Mouse (Mus musculus) left cerebral cortex, postnatal 4 days (tissue): Measurements from ENCODE around the gene Zfp827. TPM values are rescaled to one million over a fixed set of nuclear protein-coding genes. Genes with fewer than 3 reads are reported as not detected.

Source experiments
- DNase-seq: peaks from one replicate; pipeline ENCODE4 v3.0.0-alpha.2; 2022
- intact Hi-C: fragments of 180-260 bp; cut with DNase I; formaldehyde crosslinking; loops from one replicate; pipeline ENCODE4 v1.15.1; 2025
- total RNA-seq, 2 experiments: library from RNA; stranded (reverse); gene quantifications; 2 replicates each; pipeline ENCODE4 v1.2.3; 2021

Gene Zfp827
- total RNA-seq, 2 experiments from 2014 or later: 29.9 to 30.2 TPM

- DNase-seq: no peak
- intact Hi-C loops: no loop called here
Observed at GRCm38 (mm10) chr8:79059361-79059760, 31.1 kb downstream of the Zfp827 start.

- intact Hi-C loops: no loop called here
- DNase-seq: no peak
Observed at GRCm38 (mm10) chr8:79060013-79060609, 31.9 kb downstream of the Zfp827 start.

GRCm38 (mm10) chr8:79065924-79066323, 37.7 kb downstream of the Zfp827 start:
- DNase-seq: no peak
- intact Hi-C loops: no loop called here

GRCm38 (mm10) chr8:79067812-79068630, 39.8 kb downstream of the Zfp827 start:
- intact Hi-C loops: no loop called here
- no peak for DNase-seq

- no peak for DNase-seq
- intact Hi-C loops: no loop called here
Observed at GRCm38 (mm10) chr8:79073311-79073710, 45.1 kb downstream of the Zfp827 start.

- no peak for DNase-seq
- intact Hi-C loops: no loop called here
Observed at GRCm38 (mm10) chr8:79074986-79075385, 46.7 kb downstream of the Zfp827 start.

GRCm38 (mm10) chr8:79077256-79077655, 49.0 kb downstream of the Zfp827 start:
- intact Hi-C loops: no loop called here
- no peak for DNase-seq

GRCm38 (mm10) chr8:79078556-79079195, 50.4 kb downstream of the Zfp827 start:
- intact Hi-C loops: no loop called here
- no peak for DNase-seq

- DNase-seq: no peak
- intact Hi-C loops: no loop called here
Observed at GRCm38 (mm10) chr8:79079196-79079561, 50.9 kb downstream of the Zfp827 start.

GRCm38 (mm10) chr8:79080096-79080739, 52.0 kb downstream of the Zfp827 start:
- DNase-seq: no peak
- intact Hi-C loops: loop anchor here (5.0 kb wide), 1 partner anchor 48 kb away; no protein-coding TSS in a partner anchor

- intact Hi-C loops: loop anchor here (5.0 kb wide), 1 partner anchor 49 kb away; no protein-coding TSS in a partner anchor
- no peak for DNase-seq
Observed at GRCm38 (mm10) chr8:79081333-79081732, 53.1 kb downstream of the Zfp827 start.

GRCm38 (mm10) chr8:79081955-79082354, 53.7 kb downstream of the Zfp827 start:
- DNase-seq: no peak
- intact Hi-C loops: loop anchor here (5.0 kb wide), 1 partner anchor 50 kb away; no protein-coding TSS in a partner anchor

GRCm38 (mm10) chr8:79083461-79084358, 55.5 kb downstream of the Zfp827 start:
- intact Hi-C loops: loop anchor here (5.0 kb wide), 1 partner anchor 51 kb away; no protein-coding TSS in a partner anchor
- peak; percentile 48 for DNase-seq

GRCm38 (mm10) chr8:79084359-79084820, 56.2 kb downstream of the Zfp827 start:
- intact Hi-C loops: loop anchor here (5.0 kb wide), 1 partner anchor 52 kb away; no protein-coding TSS in a partner anchor
- no peak for DNase-seq

- intact Hi-C loops: no loop called here
Observed at GRCm38 (mm10) chr8:79094422-79094821, 66.2 kb downstream of the Zfp827 start.

GRCm38 (mm10) chr8:79095162-79095561, 66.9 kb downstream of the Zfp827 start:
- intact Hi-C loops: no loop called here
- DNase-seq: no peak

More at GRCm38 (mm10) chr8:79094422-79094821, 66.2 kb downstream of the Zfp827 start:
- DNase-seq: no peak

- intact Hi-C loops: no loop called here
- no peak for DNase-seq
Observed at GRCm38 (mm10) chr8:79096970-79097369, 68.7 kb downstream of the Zfp827 start.

- intact Hi-C loops: no loop called here
- DNase-seq: no peak
Observed at GRCm38 (mm10) chr8:79102707-79103106, 74.5 kb downstream of the Zfp827 start.

- intact Hi-C loops: no loop called here
- DNase-seq: no peak
Observed at GRCm38 (mm10) chr8:79103185-79103878, 75.1 kb downstream of the Zfp827 start.
